Mouse (Mus musculus) MN1 (cell line): Measurements from ENCODE around the gene Pcgf6.
"Not testable (repeated sequence)": the region's sequence is repeated elsewhere in the genome, so short reads cannot be mapped to it uniquely, and the experiment has no call there.

Experiments
- DNase-seq: peaks from one replicate; pipeline ENCODE4 v3.0.0-alpha.2; 2016; ENCODE audit warnings: low spot score

The Pcgf6 gene

GRCm38 (mm10) chr19:47026513-47026912 lies 24.2 kb downstream of the Pcgf6 start:
- no peak for DNase-seq

DNA sequence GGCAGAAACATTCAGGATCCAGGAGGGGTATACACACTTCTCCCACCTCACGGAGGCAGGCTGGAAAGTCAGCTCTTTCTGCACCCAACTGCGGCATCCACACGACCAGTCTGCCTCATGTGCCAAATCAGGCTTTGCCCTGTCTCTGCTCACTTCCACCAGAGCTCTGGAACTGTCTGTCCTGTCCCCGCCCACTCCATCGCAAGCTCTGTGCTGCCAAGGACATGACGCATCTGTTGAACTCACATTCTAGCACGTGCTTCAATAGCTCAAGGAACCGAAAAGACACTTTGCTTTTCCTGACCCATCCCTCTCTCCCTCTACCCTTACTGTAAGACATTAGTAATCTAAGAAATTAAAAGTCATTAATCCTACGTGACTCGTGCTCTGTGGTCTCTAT lies 25.8 kb downstream of the Pcgf6 start:
- DNase-seq, result peak; percentile 70

GRCm38 (mm10) chr19:47023546-47023945 lies 27.2 kb downstream of the Pcgf6 start:
- no peak for DNase-seq

GRCm38 (mm10) chr19:47022709-47023108 lies 28.0 kb downstream of the Pcgf6 start:
- no peak for DNase-seq

GRCm38 (mm10) chr19:47019326-47019725 lies 31.4 kb downstream of the Pcgf6 start:
- DNase-seq, result peak; percentile 77

- DNase-seq, result peak; percentile 54
Measured at GRCm38 (mm10) chr19:47018330-47018729, 32.4 kb downstream of the Pcgf6 start.

DNA sequence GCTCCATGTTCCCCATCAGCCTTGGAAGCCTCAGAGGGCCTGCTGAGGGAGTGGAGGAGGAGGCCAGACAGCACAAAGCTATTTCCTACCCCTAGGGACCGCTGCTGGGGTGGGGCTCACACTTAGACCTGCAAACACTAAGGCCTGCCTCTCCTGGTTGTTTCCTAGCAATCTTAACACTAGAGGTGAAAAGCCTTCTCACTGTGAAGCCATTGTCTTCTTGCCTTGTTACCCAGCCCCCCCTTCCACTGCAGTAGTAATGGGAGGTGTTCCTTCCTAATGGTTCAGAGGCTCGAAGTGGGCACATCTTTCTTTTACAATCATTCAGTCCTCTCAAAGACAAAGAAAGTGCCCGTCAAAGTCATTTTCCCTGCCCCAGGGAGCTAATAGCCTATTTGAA lies 32.9 kb downstream of the Pcgf6 start:
- DNase-seq, result peak; percentile 60

- DNase-seq, result peak; percentile 36
Measured at GRCm38 (mm10) chr19:47016487-47016886, 34.2 kb downstream of the Pcgf6 start.

DNA sequence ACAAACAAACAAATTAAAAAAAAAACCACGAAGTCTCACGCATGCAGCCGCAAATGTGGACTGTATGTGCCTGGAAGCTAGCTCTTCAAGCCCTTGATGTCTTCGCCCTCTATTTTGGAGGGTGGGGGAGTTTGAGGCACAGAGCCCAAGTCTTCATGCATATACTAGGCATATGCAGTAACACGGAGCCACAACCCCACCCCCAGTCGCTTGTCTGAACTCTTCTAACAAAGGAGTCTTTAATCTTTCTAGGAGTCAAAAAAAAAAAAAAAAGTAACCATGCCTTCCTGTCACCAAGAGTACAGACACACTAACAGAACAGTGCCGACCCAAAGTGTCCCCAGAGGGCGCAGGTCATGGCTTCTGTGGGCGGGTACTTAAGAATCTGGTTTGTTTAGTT lies 34.7 kb downstream of the Pcgf6 start:
- no peak for DNase-seq

DNA sequence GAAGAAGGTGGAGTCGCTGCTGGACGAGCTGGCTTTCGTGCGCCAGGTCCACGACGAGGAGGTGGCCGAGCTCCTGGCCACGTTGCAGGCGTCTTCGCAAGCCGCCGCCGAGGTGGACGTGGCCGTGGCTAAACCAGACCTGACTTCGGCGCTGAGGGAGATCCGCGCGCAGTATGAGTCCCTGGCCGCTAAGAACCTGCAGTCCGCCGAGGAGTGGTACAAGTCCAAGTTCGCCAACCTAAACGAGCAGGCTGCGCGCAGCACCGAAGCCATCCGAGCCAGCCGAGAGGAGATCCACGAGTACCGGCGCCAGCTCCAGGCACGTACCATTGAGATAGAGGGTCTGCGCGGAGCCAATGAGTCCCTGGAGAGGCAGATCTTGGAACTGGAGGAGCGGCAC lies 35.3 kb downstream of the Pcgf6 start:
- DNase-seq, result no peak

GRCm38 (mm10) chr19:47014447-47015381 lies 36.0 kb downstream of the Pcgf6 start, which contains the start of the genes Ina and Nt5c2:
Gene Ina (plus strand): TSS chr19:47014698.
Gene Nt5c2 (minus strand): TSS chr19:47015153.
- peak; percentile 88 for DNase-seq

- DNase-seq, result no peak
Measured at GRCm38 (mm10) chr19:47014159-47014446, 36.6 kb downstream of the Pcgf6 start.

DNA sequence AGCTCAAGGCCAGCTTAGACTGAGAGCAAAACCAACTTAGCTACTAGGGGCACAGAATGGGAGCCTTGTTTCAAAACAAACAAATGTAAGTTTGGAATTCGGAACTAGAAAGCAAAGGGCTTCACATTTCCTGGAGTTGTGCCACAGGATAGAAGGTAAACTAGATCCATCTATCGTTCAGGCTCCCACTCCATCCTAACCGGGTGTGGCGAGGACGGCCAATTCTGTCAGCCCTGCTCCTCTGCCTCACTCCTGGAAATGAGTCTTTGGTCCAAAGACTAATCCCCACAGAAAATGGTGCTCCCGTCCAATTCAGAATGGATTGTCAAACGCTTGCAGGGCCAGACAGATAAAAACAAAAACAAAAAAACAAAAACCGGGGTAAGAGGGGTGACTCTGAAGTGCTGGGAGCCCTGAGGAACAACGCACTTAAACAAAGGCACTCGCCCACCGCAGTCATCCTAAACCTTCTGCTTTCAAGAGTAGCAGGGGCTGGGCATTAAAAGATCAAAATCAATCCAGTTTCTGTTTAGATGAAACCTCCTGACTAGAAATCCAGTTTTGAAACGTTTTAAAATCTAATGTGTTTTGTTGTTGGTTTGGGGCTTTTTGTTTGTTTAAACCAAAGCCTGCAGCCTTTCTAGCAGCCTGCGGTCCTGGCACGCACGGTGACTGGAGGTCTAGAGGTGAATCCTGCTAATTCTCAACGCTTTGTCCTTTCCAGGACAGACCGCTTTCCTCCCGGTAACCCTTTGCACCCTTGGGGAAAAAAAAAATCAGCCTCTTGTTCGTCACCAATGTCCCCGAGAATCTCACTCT lies 37.2 kb downstream of the Pcgf6 start:
- DNase-seq, result peak; percentile 57

GRCm38 (mm10) chr19:47012521-47013130 lies 38.1 kb downstream of the Pcgf6 start:
- DNase-seq, result no peak

DNA sequence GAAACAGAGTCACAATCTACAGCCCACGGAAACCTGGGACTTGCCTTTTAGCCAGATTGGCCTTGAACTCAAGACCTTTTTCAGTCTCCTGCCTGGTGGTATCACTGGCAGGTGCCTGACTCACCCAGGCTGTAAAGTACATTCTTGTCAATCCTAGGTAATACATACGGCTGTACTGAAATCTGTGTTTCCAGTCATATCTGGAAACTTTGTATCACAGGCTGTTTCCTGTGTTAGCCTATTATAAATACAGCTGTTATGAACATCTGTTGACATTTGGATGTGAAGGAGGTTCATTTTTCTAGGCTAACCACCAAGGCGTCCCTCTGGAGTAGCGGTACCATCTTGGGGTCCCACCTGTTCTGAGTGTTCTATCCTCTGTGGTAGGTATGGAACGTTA lies 40.8 kb downstream of the Pcgf6 start:
- no peak for DNase-seq

- DNase-seq, result no peak
Measured at GRCm38 (mm10) chr19:47009420-47009819, 41.3 kb downstream of the Pcgf6 start.

DNA sequence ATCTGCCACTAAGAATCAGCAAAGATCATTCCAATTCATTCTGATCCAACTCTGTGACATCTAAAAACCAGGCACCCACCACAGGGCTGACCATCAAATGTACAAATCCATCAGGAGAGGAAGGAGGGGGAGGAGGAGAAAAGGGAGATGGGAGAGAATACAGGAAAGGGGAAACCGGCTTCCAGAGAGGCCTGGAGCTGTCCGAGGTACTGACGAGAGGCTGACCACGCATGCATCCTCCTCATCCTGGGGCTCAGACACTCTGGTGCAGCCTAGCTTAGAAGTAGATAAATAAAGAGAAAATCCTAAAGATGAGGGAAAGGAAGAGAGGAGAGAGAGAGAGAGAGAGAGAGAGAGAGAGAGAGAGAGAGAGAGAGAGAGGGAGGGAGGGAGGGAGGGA lies 44.4 kb downstream of the Pcgf6 start:
- no peak for DNase-seq

DNA sequence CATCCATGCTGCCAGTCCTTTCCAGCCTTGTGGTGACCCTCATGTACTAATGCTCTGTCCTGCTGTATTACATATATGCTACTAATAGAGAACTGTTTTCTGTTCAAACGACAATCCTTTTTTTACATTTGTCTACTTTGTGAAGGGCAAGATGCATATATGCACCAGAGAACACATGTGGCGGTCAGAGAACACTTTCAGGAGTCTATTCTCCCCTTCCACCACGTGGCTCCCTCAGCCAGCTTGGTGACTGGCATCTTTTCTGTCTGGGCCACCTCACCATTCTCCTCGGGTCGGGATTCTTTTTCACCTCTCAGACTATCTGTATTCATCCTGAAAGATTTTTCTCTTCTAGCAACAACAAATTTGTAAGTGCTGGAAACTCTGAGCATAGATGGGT lies 44.8 kb downstream of the Pcgf6 start:
- no peak for DNase-seq

- no peak for DNase-seq
Measured at GRCm38 (mm10) chr19:47003742-47004511, 46.8 kb downstream of the Pcgf6 start.

GRCm38 (mm10) chr19:47000357-47000756 lies 50.3 kb downstream of the Pcgf6 start:
- not testable (repeated sequence) for DNase-seq

DNA sequence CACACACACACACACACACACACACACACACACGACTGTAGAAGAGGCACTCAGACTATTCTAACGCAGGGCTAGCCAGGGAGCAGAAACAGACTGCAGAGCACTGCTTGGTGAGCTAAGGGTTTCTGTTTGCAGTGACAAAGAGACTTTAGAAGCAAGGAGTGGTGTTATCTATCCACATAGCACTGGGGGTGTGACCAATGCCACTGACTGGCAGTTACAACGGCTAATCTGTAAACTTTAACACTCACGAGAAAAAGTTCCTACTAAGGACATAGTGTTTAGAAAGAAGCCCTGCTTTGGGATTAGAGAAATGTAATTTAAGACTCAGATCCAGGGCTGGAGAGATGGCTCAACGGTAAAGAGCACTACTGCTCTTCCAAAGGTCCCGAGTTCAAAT lies 51.0 kb downstream of the Pcgf6 start:
- no peak for DNase-seq

DNA sequence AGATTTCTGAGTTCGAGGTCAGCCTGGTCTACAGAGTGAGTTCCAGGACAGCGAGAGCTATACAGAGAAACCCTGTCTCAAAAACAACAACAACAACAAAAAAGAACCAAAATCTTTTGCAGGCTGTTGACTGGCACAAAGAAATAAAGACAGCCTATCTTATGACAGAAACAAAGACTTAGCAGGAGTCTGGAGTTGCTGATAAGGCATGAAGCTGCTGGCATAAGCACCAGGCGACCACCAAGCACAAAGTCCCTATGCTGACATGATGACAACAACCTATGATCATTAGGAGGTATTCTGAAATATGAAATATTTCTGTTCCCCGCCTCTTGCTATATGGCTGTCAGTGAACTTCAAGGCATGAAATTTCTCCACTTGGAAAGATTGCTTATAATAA lies 51.8 kb downstream of the Pcgf6 start:
- DNase-seq, result no peak
